Mouse (Mus musculus) megakaryocyte, embryonic 14.5 days (primary cell): ENCODE data around the gene Cacna1e.

Experiments used
- FLI1 ChIP-seq: IDR thresholded peaks from 2 replicates; pipeline ENCODE4 v1.6.1; 2012; ENCODE audit warnings: low read length, inconsistent platforms, mixed read lengths
- GATA1 ChIP-seq: IDR thresholded peaks from 3 replicates; pipeline ENCODE4 v1.6.1; 2012; ENCODE audit warnings: mixed read lengths, low read length, inconsistent platforms, borderline replicate concordance

DNA sequence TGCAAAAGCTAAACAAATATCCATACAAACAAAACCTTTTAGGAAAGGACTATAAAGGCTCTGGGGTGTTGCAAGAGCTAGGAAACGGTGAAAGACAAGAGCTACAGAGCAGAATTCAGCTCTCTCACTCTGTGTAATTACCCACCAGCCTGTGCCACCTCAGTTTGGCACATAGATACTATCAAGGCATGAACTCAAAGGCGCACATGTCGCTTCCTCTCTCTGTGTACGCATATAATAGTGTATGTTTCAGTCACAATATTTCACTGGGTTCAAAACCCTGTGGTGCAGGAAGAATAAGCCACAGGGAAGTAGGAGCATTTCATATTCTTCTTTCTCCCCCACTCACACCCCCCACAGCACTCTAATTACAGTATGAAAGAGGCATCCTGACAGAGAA is 380.3 kb downstream of the Cacna1e start:
- TF ChIP-seq GATA1 (no peak), FLI1 (no peak)
